9 mouse cellular contexts compared by ENCODE assay signal in the genomic region with DNA sequence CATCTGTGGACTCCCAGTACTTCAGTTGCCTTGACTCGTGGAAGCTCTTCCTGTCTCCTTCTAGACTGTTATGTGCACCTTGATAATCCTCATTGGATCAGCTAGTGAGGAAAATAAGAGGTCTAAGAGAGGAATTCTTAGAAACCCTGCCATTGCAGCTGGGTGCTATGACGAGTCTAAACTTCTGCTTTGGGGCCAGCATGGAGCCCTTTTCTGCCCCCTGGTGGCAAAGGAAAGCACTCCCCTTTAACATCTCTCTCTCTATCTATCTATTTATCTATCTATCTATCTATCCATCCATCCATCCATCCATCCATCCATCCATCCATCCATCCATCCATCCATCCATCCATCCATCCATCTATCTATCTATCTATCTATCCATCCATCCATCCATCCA. TPM values are rescaled to one million over a fixed set of nuclear protein-coding genes. Genes with fewer than 3 reads are reported as not detected.
DNase-seq lines count a peak whose midpoint lies in the region; ATAC-seq and TF ChIP-seq lines count a peak whose summit lies in the region.
"Not testable (repeated sequence)": the region's sequence is repeated elsewhere in the genome, so short reads cannot be mapped to it uniquely, and the experiment has no call there.
"Had no signal": no experiment of that assay in that cellular context is flagged by ENCODE, and none has a peak within 500 bp of the region (broad histone marks: within the 10 kb centered on the region; RNA-seq: fewer than 3 reads in every experiment).

No protein-coding gene starts in this region.

- H3K27me3 ChIP-seq in ES-Bruce4 (ENCODE audit: control insufficient read depth, insufficient read depth, low read length, poor library complexity, severe bottlenecking); kidney, postnatal 0 days (ENCODE audit: insufficient read depth, low read length): not testable (repeated sequence)

- not testable (repeated sequence) for TF ChIP-seq POLR2A in ES-Bruce4 (IDR thresholded peaks at IDR 0.05; ENCODE audit: insufficient read depth, low read length); bone marrow, adult 2 months (IDR thresholded peaks at IDR 0.05; ENCODE audit: borderline replicate concordance, control insufficient read depth, low read depth, low read length); cortical plate, adult 2 months (IDR thresholded peaks at IDR 0.05; ENCODE audit: extremely low read depth, insufficient read depth, low read length); lung, adult 2 months (IDR thresholded peaks at IDR 0.05; ENCODE audit: borderline replicate concordance, extremely low read depth, low read depth, low read length)

- peak; percentile 41 for DNase-seq in gastrocnemius, postnatal 14 days
- DNase-seq in kidney, postnatal 0 days (ENCODE audit: low spot score): peak; percentile 64
- peak; percentile 21 for DNase-seq in lung, adult 2 months
- peak; percentile 51 for DNase-seq in naive thymus-derived CD4-positive, alpha-beta T cell, adult 2 months (ENCODE audit: low read depth)
- peak; percentile 40 for DNase-seq in thymus, postnatal 0 days (ENCODE audit: low spot score)

- not testable (repeated sequence) for H3K4me3 ChIP-seq in ES-Bruce4 (ENCODE audit: low read depth, low read length); bone marrow, adult 2 months (replicated peaks; ENCODE audit: control insufficient read depth, low read depth, low read length); cortical plate, adult 2 months (ENCODE audit: insufficient read depth, low read length); kidney, postnatal 0 days (replicated peaks; ENCODE audit: low read depth, low read length); lung, adult 2 months (replicated peaks; ENCODE audit: extremely low read depth, low read depth, low read length)

- H3K36me3 ChIP-seq in ES-Bruce4 (ENCODE audit: control insufficient read depth, insufficient read depth, low read length, poor library complexity, severe bottlenecking); kidney, postnatal 0 days (ENCODE audit: insufficient read depth, low read length): not testable (repeated sequence)

- H3K4me1 ChIP-seq in ES-Bruce4 (ENCODE audit: control insufficient read depth, insufficient read depth, low read length); bone marrow, adult 2 months (ENCODE audit: control insufficient read depth, insufficient read depth, low read length); cortical plate, adult 2 months (ENCODE audit: control insufficient read depth, insufficient read depth, low read length); kidney, postnatal 0 days (replicated peaks; ENCODE audit: insufficient read depth, low read length); lung, adult 2 months (ENCODE audit: control insufficient read depth, insufficient read depth, low read length): not testable (repeated sequence)

- not testable (repeated sequence) for ATAC-seq in kidney, postnatal 0 days (replicated peaks; ENCODE audit: low FRiP score, low read depth)

- not testable (repeated sequence) for H3K27ac ChIP-seq in ES-Bruce4 (ENCODE audit: insufficient read depth, low read length); bone marrow, adult 2 months (ENCODE audit: control insufficient read depth, insufficient read depth, low read depth, low read length, poor library complexity); cortical plate, adult 2 months (ENCODE audit: insufficient read depth, low read length); kidney, postnatal 0 days

- WGBS in bone marrow, adult 2 months: 5% methylated on average over 2 of the region's 2 CpGs
- WGBS in kidney, postnatal 0 days: 33% methylated on average over 2 of the region's 2 CpGs
- 3% methylated on average over 2 of the region's 2 CpGs for WGBS in lung, adult 2 months

- H3K9me3 ChIP-seq in ES-Bruce4 (replicated peaks; ENCODE audit: control insufficient read depth, insufficient read depth, low read length, poor library complexity, severe bottlenecking); kidney, postnatal 0 days (replicated peaks; ENCODE audit: low read length): not testable (repeated sequence)

- not testable (repeated sequence) for H3K4me2 ChIP-seq in kidney, postnatal 0 days (ENCODE audit: low read length)

- H3K9ac ChIP-seq in ES-Bruce4 (ENCODE audit: low read depth, poor library complexity, severe bottlenecking); kidney, postnatal 0 days (ENCODE audit: low read depth, low read length): not testable (repeated sequence)

- TF ChIP-seq CTCF in ES-Bruce4 (IDR thresholded peaks at IDR 0.05; ENCODE audit: low read depth, low read length): peak; percentile 42
- TF ChIP-seq CTCF in bone marrow, adult 2 months (IDR thresholded peaks at IDR 0.05; ENCODE audit: control insufficient read depth, insufficient read depth, low read length): peak; percentile 64
- peak; percentile 48 for TF ChIP-seq CTCF in cortical plate, adult 2 months (IDR thresholded peaks at IDR 0.05; ENCODE audit: extremely low read depth, insufficient read depth, low read length)
- peak; percentile 77 for TF ChIP-seq CTCF in kidney, postnatal 0 days (IDR thresholded peaks at IDR 0.05; ENCODE audit: low read depth)
- peak; percentile 55 for TF ChIP-seq CTCF in lung, adult 2 months (IDR thresholded peaks at IDR 0.05; ENCODE audit: insufficient read depth, low read length)

- intact Hi-C loops in gastrocnemius, postnatal 14 days (cut with DNase I; ENCODE audit: low total_unique reads): loop anchor here (2.0 kb wide), 1 partner anchor 96 kb away; no protein-coding TSS in a partner anchor

- not testable (repeated sequence) for TF ChIP-seq EP300 in ES-Bruce4 (IDR thresholded peaks at IDR 0.05; ENCODE audit: insufficient read depth, low read depth, low read length)

RNA-seq across cellular contexts. Expression of a gene that starts 23.7 kb away (rescaled TPM):
- 1.2 and 3.3 TPM in 2 replicates for polyA plus RNA-seq in ES-Bruce4 (2011; ENCODE audit: insufficient read depth, insufficient read length, low read depth, missing spikeins)
- 4.5 and 6.3 TPM in 2 replicates for polyA plus RNA-seq in bone marrow, adult 2 months (2011; ENCODE audit: insufficient read depth, insufficient read length, low replicate concordance, missing spikeins)
- polyA plus RNA-seq in cortical plate, adult 2 months (2012; rRNA removed): 1.2 and 1.4 TPM in 2 replicates
- total RNA-seq in gastrocnemius, postnatal 14 days (2021): under 1 TPM; 0.29 to 0.69 TPM
- 4.1 and 5.5 TPM in 2 replicates for polyA plus RNA-seq in kidney, postnatal 0 days (2015; fragmentation: Nextera tagmentation; extraction: Ambion mirVana)
- 0.54 and 0.66 TPM in 2 replicates for polyA plus RNA-seq in lung, adult 2 months (2012; rRNA removed)
- polyA plus RNA-seq in thymus, postnatal 0 days (2015; fragmentation: Nextera tagmentation; extraction: Ambion mirVana): 0.13 and 0.14 TPM in 2 replicates
- polyA plus RNA-seq: lung, embryonic 16.5 days had no signal
